Mouse (Mus musculus): ENCODE measurements around the gene Itga4.
A peak's percentile ranks its signal among the peaks of the same experiment; 100 is the strongest.

DNA sequence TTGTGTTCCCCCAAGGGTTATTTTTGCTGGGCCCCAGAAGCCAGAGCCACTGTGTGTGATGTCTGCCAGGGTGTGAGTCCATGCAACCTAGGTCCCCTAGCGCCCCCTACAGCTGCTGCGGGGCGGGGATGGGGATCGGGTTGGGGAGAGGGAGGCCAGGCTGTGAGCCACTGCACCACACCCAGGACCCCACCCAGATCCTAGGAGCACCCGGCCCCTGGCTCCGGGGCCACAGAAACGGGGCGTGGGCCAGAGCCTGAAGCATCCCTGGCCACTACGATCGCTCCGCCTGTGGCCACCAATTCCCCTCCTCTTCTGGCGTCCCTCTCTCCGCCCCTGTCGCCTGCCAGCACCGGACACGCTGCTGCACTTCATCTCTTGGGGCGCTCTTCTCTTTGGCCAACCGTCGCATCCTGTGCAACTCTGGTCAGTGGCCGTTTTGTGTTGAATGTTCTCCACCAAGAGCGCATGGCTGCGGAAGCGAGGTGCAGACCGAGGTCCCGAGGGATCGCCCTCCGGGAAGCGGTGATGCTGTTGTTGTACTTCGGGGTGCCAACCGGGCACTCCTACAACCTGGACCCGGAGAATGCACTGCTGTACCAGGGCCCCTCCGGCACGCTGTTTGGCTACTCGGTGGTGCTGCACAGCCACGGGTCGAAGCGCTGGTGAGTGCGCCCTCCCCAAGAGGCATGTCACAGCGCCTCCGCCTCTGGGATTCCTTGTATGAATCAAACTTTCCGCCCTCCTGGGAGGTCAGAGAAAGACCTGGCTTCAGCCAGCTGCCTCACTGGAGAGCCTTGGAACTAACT, at the start of gene Itga4:
- TF ChIP-seq CTCF (IDR thresholded peaks at IDR 0.05; ENCODE audit: extremely low read depth, insufficient read depth, insufficient read length, insufficient replicate concordance) = peak; percentile 89
- TF ChIP-seq POLR2A (IDR thresholded peaks at IDR 0.05; ENCODE audit: low read depth, low read length) = peak; percentile 10; the same call in 1 of the 2 replicates

Data from spleen, adult 2 months (tissue).